Mouse (Mus musculus): ENCODE data around the gene Cyth2.

Cyth2 gene

DNA sequence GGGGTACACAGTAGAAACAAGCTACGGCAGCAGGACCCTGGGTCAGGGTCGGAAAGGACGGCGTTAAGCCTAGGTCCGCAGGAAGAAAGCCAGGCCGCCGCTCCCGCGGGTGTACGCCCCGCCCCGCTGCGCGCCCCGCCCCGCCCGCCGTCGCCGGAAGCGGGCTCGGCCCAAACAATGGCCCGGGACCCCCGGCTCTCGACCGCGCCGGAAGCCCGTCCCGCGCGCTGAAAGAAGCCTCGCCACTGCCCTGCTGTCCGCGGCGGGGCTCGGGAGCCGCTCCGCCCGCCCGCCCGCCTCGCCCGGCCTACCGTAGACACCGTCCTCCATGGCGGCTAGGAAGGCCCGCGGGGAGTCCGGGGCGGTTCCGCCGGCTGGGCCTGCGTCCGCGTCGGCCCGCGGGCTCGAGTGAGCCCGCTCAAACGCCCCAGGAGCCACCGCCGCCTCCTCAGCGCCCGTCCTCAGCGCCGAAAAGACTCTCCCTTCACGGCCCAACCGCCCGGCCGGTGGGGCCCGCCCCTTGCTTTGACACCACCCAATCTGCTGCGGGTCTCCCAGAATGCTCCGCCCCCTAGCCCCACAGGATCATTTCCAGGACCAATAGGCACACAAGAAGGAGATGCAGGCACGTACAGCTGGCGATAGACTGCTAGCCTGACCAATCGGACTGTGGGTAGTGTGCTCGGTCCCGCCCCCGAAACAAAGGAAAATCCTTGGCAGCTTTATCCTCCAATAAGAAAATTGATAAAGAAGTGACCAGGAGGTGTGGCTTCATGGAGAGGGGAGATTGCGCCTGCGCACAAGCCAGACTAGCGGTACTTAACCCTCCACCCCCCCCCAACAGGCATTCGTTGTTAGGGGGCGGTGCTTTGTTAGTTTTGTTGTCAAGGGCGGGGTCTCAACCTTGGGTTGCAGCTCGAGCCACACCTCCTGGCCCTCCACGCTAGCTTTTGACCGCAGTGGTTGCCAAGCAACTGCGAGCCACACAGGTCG lies at the start of gene Cyth2:
Gene Cyth2, minus strand, starts transcription at position 795 of the 993 bp plus-strand sequence.
- peak; percentile 99 for DNase-seq (ENCODE audit: low read depth, low spot score)

DNA sequence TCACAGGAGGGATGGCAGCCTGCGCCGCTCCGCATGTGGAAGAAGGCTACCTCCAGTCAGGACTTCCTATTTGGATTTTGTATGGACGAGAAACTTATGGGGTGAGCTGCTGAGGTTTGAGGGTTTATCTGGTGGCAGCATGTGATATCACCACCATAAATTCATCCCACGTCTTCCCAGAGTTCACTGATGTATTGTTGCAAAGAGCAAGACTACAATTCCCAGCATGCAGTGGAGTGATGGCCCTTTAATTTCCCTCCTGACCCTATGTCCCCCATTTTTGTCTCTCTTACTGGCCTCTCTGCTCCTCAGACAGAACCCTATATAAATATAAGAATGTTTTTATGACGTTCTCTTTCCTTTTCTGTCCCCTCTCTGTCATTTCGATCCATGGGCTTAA lies 48.4 kb upstream of the Cyth2 start:
- no peak for DNase-seq (ENCODE audit: low read depth, low spot score)

DNA sequence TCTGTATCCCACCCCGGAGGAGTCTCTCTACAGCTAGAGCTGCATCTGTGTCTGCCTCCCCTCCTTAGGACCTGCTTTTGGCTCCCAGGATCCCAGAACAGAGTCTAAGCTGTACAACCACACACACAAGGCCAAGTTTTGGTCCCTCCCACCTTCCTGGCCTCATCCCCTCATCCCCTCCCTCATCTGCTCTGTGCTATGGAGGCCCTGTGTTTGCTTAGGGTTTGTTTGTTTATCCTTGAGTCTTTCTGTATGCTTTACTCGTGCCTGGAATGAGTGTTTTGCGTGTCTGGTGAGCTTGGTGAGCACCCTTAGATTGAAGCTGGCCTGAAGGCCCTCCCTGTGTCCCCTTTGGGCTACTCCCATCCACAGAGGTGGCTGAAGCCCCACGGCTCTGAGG lies 44.6 kb upstream of the Cyth2 start:
- DNase-seq (ENCODE audit: low read depth, low spot score): no peak

DNA sequence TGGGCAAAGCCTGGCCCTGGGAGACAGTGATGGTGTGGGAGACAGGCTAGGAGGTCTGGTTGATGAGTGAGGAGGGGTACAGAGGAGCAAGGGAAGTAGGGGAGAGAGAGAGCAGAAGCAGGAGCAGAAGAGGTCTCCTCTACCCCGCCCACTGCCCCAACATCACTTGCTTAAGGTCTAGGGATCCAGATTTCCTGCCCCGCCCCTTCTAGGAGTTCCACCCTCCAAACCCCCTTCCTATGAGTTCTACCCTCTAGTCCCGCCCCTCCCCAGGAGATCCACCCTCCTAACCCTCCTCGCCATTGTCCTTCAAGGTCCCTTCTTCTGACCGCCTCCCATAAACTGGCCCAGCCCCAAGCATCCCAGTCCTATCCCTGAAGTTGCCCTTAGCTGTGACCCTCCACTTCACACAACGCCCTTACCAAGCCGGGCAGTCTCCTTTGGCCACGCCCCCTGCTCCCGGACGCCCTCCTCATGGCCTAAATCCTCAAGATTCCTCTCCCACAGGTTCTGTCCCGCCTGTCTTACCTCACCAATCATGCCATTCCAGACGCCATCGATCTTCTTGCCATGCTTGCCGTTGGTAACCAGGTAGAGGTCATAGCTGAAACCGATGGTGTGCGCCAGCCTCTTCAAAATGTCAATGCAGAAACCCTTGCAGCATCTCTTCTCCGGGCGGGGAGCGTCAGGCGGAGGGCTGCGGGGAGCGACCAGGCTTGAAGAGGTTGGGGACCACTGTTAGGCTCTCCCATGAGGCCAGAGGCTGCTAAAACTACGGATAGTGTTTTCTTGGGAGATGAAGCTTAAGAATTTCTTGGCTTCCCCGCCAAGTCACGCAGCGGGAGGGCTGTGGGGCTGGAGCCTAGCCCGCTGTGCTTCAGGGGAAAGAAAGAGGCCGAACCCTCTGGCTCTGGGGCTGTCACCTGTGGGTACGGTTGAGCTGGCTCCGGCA lies 42.8 kb upstream of the Cyth2 start:
- DNase-seq (ENCODE audit: low read depth, low spot score): peak; percentile 27

DNA sequence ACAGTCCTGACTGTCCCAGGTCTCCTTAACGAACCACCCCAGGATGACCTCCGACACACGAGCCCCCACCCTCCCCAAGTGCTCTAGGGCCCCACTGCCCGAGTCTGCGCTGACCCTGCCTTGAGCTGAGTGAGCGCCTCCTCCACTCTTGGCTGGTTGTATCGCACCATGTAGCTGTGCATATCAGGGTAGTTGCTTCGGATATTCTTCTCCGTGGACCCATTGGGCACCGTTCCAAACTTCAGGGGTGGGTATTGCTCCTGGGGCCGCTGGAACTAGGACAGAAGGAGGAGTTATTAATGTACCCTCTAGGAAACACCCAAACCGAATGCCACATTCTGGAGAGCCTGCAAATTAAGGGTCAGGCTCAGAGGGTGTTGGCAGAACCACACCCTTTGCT lies 38.7 kb upstream of the Cyth2 start:
- DNase-seq (ENCODE audit: low read depth, low spot score): no peak

DNA sequence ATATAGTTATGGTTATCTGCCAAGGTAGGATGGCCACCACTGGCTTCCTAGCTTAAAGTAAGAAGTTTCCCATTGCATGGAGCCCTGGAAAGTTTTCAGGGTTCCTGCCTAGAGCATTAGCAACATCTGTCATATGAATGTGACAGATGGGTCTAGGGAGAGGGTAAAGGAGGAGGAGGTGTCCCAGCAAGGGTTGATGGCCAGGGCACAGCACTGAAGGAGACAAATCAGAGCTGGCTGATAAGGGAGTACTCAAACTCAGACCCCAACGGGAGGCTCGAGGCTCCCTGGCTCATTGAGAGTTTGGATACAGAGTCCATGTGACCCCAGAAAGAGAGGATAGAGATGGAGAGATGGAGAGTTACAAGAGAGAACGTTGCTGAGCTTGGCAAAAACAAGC lies 36.3 kb upstream of the Cyth2 start:
- DNase-seq (ENCODE audit: low read depth, low spot score): no peak

DNA sequence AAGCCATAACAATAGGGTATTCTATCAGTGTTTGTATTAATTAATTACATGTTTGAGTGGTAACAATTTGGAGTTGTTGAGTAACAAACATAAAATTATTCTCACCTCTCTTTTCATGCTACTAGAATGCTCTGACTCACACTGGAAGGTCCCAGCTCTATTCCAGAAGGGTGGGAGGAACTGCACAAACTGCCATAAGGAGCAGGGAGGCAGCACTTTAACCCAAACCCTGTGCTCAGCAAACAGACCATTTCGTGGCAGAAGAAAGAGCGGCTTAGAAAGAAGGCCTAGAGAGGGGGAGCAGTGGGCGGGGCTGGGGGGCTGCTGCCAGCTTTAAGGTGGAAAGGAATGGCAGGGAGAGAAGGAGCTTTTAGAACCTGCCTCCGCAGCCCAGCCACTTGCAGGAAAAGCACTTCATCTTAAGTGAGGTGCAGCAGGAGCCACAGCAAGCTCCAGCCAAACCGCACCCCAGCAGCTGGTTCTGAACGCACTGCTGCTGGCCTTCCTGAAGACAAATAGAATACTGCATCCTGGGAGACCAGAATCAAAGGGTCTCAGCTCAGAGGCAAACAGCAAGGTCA lies 34.2 kb upstream of the Cyth2 start:
- no peak for DNase-seq (ENCODE audit: low read depth, low spot score)

DNA sequence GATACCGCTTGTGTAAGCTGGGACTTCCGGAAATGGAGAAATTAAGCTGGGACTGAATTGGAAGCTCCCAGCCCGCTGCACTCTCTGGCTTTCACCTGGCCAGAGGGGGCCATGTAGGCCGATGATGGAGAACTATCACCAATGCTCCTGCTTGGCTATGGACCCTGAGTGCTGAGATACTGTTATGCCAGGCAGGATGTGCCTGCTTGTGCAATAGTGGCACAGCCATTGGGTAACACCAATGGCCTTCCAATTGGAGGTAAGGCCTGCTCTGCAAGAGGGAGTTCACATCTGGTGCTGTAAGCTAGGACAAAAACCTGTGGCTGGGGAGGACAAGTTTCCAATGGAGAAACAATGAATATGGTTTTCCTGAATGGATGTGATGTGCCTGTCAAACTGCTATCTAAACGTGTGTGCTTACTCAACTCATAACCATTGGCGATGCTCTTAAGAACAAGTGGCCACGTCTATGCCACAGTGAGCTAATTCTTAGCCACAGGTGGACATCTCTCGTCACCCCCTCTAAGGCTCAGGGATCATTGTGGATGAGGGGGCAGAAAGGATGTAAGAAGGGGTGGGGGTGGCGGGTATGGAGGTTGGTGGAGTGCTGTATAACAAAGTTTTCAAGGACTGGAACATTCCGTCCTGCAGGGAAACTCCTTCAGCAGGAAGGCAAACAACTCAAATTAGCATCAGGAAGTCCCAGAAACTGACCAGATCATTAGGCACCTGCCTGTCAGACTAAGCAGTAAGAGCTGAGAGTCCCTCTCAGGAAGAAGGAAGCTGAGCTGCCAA lies 28.8 kb upstream of the Cyth2 start:
- no peak for DNase-seq (ENCODE audit: low read depth, low spot score)

DNA sequence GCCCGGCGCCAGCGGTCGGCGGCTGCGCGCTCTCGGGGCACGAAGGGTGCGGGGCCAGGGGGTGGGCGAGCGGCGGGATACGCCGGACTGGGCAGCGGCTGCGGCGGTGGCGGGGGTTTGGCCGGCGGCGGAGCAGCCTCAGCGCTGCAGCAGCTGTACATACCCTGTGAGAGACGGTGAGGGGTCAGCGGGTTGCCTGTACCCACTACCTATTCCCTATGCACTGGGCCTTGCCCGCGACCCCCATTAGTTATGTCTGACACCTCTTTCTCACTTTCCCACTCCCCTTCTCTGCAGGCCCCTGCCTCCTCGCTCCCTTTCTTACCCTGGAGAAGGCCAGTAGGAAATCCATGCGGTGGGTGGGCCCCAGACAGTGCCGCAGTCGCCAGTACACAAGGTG lies 19.5 kb upstream of the Cyth2 start:
- DNase-seq (ENCODE audit: low read depth, low spot score): no peak

DNA sequence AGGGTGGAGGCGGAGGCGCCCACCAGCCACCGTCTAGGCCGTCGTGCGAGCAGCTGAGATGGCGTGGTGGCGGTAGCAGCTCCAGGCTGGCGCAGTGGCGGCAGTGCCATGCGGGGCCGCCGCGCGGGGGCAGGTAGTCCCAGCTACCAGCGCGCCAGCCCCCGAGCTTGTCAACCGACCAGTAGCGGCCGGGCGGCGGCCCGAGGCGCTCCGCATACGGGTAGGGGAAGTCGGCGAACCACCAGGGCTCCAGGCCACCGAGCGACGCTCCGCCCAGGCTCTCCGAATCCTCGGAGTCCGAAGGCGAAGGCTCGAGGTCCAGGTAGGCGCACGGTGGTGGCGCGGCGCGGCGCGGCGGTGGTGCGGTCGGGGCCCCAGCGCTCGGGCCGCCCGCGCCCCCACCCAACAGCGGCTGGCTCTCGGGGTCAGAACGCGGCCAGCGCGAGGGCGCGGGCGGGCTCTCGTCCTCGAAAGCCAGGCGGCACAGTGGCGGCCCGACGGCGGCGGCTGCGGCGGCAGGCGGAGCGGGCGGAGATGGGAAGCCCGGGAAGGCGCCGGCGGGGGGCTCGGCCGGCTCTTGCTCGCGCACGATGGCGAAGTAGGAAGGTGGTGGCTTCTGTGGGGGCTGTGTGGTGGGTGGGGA lies 18.9 kb upstream of the Cyth2 start:
- DNase-seq (ENCODE audit: low read depth, low spot score): no peak

DNA sequence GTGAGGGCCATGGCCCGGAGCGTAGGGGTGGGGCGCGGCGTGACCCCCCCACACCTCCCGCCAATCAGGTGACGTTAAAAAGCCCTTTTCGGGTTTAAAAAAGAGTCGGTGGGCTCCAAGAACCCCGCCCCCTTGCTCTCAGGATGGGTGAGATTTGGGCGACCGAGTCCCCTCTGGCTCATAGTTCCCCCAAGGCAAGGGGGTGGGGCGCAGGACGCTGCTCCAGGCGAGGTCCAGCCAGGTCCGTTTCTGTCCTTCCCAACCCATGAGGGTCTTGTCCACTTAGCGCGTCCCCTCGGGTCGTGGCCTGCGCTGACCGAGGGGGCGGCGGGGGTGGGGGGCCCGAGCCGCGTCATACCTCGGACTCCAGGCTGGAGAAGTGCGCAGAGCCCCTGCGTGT lies 18.0 kb upstream of the Cyth2 start:
- DNase-seq (ENCODE audit: low read depth, low spot score): no peak

DNA sequence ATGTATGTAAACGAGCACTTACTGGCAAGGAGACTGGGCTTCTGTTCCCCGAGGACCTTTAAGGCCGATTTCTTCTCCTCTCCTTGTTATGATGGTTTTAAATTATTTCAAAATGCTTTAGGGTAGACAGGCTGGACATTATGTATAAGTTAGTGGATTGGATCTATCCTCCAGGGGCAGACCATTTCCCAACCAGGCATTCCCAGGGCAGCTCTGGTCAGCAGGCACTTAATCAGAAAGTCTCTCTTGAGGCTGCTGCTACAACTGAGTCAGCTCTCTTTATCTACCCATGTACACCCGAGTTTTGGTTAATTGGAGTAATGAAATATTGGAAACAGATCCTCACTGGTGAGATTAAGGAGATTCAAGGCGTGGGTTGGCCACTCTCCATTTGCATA lies 16.7 kb upstream of the Cyth2 start:
- no peak for DNase-seq (ENCODE audit: low read depth, low spot score)

DNA sequence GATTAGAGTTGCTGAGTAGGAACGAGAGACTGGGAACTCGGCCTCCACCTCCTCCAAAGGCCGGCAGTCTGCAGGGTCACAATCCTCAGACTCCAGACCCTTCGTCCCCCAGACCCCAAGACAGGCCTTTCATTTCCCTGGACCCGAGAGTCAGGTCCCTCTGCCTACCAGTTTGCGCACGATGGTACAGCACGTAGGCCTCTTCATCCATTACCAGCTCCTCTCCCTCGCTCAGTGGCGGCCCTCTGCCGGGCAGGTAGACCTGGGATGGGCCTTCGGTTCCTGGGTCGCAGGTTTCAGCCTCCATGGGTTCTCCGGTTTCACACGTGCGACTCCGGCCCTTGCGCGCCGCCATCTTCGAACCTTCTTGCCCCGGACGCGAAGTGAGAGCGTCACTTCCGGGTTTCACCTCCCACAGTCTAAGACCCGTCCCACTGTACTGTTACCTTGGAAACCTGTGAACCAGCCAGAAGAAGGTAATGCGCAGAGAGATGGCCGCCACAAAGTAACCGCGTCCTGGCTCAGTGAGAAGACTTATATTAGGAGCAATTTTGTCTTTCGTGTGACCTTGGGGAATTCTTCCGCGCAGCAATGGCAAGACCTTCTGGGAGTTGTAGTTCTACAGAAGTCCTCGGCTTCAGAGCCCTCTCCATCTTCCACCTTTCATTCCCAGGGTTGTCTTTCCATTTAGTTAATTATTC lies 16.2 kb upstream of the Cyth2 start, which contains the start of gene Grwd1:
Gene Grwd1, minus strand, starts transcription at position 518 of the 701 bp plus-strand sequence.
- DNase-seq (ENCODE audit: low read depth, low spot score): peak; percentile 92

DNA sequence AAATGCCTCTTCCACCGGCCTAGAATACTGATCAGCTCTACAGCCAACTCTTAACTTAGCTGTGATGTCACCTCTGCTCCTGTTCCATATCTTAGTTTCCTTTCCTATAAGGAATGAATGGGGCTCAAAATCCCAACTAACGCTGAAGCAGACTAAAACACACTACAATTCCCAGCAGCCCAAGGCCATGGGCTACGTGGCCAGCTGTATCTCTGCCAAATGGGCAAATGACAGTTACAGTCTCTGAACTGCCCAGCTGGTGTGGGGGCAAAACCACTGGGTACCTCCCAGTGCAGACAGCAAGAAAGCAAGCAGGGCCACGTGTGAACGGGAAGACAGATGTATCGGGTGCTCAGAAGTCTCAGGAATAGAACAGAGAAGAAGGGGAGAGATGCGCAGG lies 12.2 kb upstream of the Cyth2 start:
- DNase-seq (ENCODE audit: low read depth, low spot score): no peak

DNA sequence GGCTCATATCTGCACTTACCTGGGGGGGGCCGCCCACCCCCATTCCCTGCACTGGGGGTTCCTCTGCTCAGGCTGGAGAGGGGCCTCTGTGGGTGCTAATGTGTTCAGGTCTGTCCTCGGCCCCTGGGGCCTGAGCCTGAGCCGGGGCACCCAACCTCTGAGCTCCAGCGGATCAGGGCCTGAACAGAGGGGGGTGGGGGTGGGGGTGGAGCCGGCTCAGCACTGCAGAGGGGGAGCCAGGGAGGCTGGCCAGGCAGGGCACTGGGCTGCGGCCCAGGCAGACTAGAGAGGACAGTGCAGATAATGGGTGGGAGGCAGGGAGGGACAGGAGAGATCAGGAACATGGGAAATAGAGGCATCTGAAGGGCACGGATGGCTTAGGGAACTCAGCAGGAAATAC lies 10.2 kb upstream of the Cyth2 start, which contains the start of gene Kcnj14:
Gene Kcnj14, minus strand, starts transcription at position 185 of the 400 bp plus-strand sequence.
- DNase-seq (ENCODE audit: low read depth, low spot score): no peak

DNA sequence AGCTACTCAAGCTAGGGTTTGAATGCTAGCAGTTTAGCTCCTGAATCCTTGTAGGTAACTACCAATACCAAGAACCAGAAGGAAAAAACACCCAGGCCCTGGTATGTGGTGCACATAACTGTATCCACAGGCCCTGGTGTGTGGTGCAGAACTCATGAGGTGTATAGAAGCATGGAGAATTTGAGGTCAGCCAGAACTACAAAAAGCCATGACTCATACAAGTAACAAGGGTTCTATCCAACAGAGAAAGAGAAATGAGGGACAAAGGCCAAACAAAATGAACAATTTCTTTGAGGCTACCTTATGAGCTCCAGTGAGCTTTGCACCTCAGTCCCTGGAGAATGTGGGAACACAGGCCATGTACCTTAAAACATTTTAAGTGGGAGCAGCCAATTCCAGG lies 6.5 kb upstream of the Cyth2 start:
- DNase-seq (ENCODE audit: low read depth, low spot score): no peak

DNA sequence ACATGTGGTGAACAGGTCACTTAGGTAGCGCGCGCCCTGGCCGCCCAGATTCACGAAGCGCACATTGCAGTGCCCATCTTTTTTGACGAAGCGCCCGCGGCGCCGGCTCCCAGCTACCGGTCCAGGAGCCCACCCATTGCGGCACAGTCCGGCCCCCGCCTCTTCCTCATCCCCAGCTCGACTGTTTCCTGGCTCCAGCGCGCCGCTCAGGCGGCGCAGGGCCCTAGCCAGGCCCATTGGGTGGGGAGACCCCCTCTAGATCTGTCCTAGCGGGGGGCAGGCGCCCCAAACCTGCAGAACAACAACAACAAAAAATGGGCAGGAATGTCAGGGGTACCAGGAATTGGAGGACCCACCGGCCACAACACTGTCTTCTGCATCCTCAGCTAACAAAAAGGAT lies 5.5 kb upstream of the Cyth2 start:
- no peak for DNase-seq (ENCODE audit: low read depth, low spot score)

DNA sequence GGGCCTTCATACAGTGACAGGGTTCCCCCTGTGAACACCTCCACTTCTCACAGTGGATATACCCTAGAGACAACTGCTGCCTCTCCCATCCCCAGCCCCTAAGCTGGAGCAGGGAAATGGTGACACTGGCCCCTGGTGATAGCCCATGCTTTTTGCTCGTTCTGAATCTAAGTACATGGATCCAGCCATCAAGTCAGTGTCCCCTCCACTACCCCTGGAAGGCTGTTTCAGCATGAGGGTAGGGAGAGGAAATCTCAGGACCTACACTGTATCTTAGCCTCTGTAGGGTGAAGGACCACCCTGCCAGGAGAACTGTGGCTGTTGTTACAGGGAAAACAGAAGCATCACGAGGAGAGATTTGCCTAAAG lies 1.6 kb upstream of the Cyth2 start:
- no peak for DNase-seq (ENCODE audit: low read depth, low spot score)

DNA sequence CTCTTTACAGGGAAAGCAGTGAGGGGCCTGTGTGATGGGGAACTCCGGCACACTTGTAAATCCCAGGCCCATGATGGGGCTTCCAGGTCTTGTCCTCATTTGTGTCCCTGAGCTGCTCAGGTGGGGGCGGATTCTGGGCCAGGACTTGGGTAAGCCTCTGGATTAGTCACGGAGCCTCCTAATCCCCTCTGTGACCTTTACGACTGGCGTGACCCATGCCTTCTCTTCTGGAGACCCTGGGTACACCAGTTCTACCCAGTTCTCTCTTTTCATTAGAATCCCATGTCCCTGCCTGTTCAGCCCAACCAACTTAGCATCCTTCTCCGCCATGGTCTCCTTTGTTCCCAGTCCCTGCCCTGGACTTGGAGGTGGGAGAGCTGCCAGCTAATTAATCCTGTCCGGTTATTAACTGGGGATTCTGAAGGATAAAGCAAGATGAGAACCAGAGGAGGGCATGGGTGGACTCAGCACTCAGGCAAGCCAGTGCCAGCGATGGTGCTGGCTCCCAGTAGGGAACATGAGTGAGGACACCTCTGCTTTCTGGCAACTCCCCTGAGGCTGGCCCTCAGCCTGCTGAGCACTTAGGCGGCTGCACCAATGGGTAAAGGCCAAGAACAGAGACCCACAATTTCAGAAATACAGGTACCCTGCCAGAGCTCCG lies 1.1 kb upstream of the Cyth2 start:
- DNase-seq (ENCODE audit: low read depth, low spot score): no peak

Data from forelimb bud, embryonic 11.5 days (tissue).